Mouse (Mus musculus) E14TG2a.4 (cell line): ENCODE results near the gene Hemgn.

ENCODE experiments used
- H3K27me3 ChIP-seq: 2 replicates; pipeline ENCODE4 v1.6.1; 2014; ENCODE audit warnings: low read length, control low read depth; ENCODE audit not compliant: insufficient read depth
- H3K36me3 ChIP-seq: 2 replicates; pipeline ENCODE4 v1.6.1; 2014; ENCODE audit warnings: low read length, control low read depth; ENCODE audit not compliant: insufficient read depth
- H3K4me1 ChIP-seq: replicated peaks from 2 replicates; pipeline ENCODE4 v1.6.1; 2014; ENCODE audit warnings: low read depth, low read length, control low read depth
- H3K4me3 ChIP-seq: replicated peaks from 2 replicates; pipeline ENCODE4 v1.5.1; 2014; ENCODE audit warnings: mild to moderate bottlenecking, low read length
- H3K9me3 ChIP-seq: 2 replicates; pipeline ENCODE4 v1.6.1; 2014; ENCODE audit warnings: low read length, control low read depth
- CTCF ChIP-seq: conservative IDR thresholded peaks from 2 replicates; pipeline ENCODE4 v1.5.1; 2014; ENCODE audit warnings: low read length
- NANOG ChIP-seq: IDR thresholded peaks from 2 replicates; pipeline ENCODE4 v1.6.1; 2014; ENCODE audit warnings: borderline replicate concordance, low read length, mixed read lengths
- POU5F1 ChIP-seq: IDR thresholded peaks from 2 replicates; pipeline ENCODE4 v1.6.1; 2014; ENCODE audit warnings: low read length, borderline replicate concordance

The Hemgn gene

DNA sequence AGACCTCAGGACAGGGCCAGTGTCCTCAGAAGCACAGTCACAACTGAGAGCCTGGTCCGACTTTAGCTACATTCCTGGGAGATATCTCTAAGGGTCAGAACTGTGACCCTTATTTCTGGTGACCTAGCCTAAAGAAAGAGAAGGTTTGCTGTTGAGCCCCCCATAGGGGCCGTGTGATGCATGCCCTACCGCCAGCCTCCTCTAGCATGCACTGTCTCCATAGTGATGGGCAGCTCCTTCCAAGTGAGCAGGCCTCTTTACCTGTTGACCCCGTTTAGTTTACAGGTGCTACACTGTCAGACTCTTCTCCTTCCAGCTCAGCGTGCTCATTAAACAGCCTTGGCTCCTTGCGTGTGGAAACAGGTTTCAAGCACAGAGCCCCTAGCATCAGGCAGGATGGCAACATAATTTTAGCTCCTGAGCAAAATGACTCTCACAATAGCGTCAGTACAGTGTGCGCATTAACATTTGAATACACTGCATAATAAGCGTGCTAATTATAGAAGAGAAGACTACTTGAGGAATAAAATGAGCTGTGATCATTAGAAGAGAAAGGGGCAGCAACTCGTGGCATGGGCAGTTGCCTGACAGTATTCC lies 15.7 kb upstream of the Hemgn start:
- Histone ChIP-seq H3K9me3 (no peaks in the 10 kb centered on the region), H3K36me3 (no peaks in the 10 kb centered on the region), H3K4me3 (no peak overlapping the region), H3K27me3 (peaks cover 14% of the 10 kb centered on the region), H3K4me1 (0 out of 2 replicates have a peak, but pooled peaks cover 4% of the 10 kb centered on the region)
- TF ChIP-seq NANOG (no peak), CTCF (no peak), POU5F1 (no peak)

DNA sequence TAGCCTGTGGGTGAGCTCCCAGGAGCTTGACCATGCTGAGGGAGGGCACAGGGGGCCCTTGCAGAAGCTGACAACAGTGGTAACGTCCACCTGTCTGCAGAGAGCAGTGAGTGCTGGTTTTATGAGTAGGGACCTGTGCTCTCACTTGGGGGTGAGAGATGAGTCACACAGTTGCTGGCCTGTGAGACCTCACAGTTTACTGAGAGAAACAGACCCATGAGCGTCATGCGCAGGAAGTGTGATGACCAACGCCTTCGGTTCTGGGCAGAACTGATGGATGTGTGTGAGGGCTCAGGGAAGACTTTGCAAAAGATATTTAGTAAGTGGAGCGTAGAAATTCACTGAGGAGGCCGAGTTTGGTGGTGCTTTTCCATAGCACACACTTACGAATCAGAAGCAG lies 9.3 kb upstream of the Hemgn start:
- Histone ChIP-seq H3K27me3 (peaks cover 13% of the 10 kb centered on the region; the same call in 1 of the 2 replicates), H3K4me3 (no peak overlapping the region), H3K36me3 (no peaks in the 10 kb centered on the region), H3K9me3 (no peaks in the 10 kb centered on the region), H3K4me1 (peaks cover 12% of the 10 kb centered on the region)
- TF ChIP-seq CTCF (no peak), POU5F1 (no peak), NANOG (no peak)

DNA sequence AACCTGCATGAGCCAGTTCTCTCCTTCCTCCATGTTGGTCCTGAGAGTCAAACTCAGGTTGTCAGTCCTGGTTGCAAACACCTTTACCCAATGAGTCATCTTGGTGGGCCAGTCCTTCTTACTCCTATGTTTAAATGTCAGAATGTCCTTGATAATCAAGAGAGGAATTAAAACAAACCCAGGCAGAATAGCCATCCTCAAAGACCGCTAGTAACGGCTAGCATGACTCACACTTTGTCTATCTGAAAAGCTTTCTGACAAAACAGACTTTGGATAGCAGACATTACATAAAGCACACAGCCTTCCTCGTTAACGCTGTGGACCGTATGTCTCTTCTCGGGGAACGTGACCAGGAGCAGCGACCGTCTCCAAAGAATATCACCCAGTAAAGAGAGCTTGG lies 5.5 kb upstream of the Hemgn start:
- H3K4me1 ChIP-seq: peaks cover 19% of the 10 kb centered on the region
- peaks cover 11% of the 10 kb centered on the region; the same call in 1 of the 2 replicates for H3K27me3 ChIP-seq
- no peak overlapping the region for H3K4me3 ChIP-seq
- H3K9me3 ChIP-seq: no peaks in the 10 kb centered on the region
- no peaks in the 10 kb centered on the region for H3K36me3 ChIP-seq
- TF ChIP-seq NANOG (no peak), CTCF (no peak), POU5F1 (no peak)

DNA sequence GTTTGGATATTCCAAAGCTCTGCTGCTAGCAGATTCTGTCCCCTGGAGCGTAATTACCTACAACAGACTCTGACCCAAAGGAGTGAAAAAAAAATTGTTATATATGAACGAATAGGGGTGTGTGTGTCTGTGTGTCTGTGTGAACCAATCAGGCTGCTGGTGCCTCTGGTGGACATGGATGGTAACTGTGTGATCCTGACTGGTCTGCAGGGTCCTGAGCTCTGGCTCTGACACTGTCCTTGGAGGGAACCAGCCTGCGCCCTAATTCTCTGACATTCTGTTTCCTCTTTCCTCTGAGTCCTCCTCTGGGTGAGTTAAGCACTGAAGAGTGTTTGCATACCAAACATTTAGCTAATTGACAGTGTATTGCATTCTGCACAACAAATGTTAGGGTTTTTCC lies 4.2 kb upstream of the Hemgn start:
- TF ChIP-seq POU5F1 (no peak), CTCF (0 out of 2 replicates have a peak, but pooled peaks have one; percentile 9)
- peaks cover 19% of the 10 kb centered on the region for H3K4me1 ChIP-seq
- peaks cover 12% of the 10 kb centered on the region; the same call in 1 of the 2 replicates for H3K27me3 ChIP-seq
- H3K4me3 ChIP-seq: no peak overlapping the region
- H3K36me3 ChIP-seq: no peaks in the 10 kb centered on the region
- H3K9me3 ChIP-seq: no peaks in the 10 kb centered on the region

DNA sequence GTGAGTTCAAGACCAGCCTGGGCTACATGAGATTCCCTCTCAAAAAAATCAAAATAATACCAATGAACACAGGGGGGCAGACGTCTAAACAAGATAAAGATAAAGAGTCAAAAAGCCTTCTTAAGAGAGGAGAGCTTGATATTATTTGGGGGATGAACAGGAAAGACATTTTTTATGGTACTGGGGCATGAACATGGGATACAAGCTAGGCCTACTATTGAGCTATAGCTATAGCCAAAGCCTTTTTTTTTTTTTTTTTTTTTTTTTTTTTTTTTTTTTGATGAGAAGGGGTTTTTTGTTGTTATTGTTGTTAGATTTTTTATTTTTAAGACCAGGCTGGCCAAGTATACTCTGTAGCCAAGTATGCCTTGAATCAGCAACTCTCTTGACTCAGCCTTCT lies 1.2 kb downstream of the Hemgn start:
- H3K36me3 ChIP-seq: no peaks in the 10 kb centered on the region
- H3K4me1 ChIP-seq: peaks cover 2% of the 10 kb centered on the region; the same call in 1 of the 2 replicates
- TF ChIP-seq CTCF: no peak
- no peak for TF ChIP-seq NANOG
- no peak for TF ChIP-seq POU5F1
- no peak overlapping the region for H3K4me3 ChIP-seq
- peaks cover 8% of the 10 kb centered on the region; the same call in 1 of the 2 replicates for H3K9me3 ChIP-seq
- H3K27me3 ChIP-seq: peaks cover 14% of the 10 kb centered on the region

DNA sequence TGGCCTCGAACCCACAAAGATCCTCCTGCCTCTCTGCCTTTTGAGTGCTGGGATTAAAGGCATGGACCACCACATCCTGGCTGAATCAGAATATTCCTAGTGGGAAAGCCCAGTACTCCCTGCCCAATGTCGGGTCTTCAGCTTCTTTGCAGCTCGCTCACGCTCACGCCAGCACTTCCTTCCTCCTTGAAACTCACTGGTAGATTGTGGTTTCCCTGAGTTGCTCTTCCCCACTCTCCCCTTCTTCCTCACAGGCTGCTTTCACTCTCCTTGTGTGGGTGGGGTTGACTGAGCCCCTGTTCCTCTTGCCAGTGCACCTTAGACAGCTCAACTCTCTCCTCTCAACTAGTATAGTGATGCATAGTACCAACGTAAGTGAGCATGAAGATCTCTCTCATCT lies 1.8 kb downstream of the Hemgn start:
- H3K36me3 ChIP-seq: no peaks in the 10 kb centered on the region
- peaks cover 14% of the 10 kb centered on the region for H3K27me3 ChIP-seq
- H3K9me3 ChIP-seq: peaks cover 8% of the 10 kb centered on the region; the same call in 1 of the 2 replicates
- no peak overlapping the region for H3K4me3 ChIP-seq
- TF ChIP-seq CTCF (no peak), POU5F1 (no peak), NANOG (no peak)
- H3K4me1 ChIP-seq: no peaks in the 10 kb centered on the region

DNA sequence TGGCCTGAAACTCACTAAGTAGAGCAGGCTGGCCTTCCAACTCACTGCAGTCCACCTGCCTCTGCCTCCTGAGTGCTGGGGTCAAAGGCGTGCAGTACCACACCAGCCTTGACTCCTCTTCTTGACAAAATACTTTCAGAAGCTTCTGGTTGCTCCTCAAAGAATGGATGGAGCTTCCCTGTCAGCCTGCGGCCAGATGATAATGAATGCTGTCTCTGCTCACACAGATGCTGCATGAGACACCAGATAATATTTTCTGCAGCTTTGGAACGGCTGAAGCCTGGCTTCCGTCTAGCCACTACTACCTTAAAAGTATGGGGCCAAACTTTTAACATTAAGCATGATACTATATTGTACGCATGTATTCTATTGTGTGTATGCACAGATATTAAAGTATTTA lies 2.6 kb downstream of the Hemgn start:
- Histone ChIP-seq H3K9me3 (peaks cover 8% of the 10 kb centered on the region; the same call in 1 of the 2 replicates), H3K36me3 (no peaks in the 10 kb centered on the region), H3K4me1 (no peaks in the 10 kb centered on the region), H3K27me3 (peaks cover 14% of the 10 kb centered on the region), H3K4me3 (no peak overlapping the region)
- TF ChIP-seq NANOG (no peak), CTCF (no peak), POU5F1 (no peak)

DNA sequence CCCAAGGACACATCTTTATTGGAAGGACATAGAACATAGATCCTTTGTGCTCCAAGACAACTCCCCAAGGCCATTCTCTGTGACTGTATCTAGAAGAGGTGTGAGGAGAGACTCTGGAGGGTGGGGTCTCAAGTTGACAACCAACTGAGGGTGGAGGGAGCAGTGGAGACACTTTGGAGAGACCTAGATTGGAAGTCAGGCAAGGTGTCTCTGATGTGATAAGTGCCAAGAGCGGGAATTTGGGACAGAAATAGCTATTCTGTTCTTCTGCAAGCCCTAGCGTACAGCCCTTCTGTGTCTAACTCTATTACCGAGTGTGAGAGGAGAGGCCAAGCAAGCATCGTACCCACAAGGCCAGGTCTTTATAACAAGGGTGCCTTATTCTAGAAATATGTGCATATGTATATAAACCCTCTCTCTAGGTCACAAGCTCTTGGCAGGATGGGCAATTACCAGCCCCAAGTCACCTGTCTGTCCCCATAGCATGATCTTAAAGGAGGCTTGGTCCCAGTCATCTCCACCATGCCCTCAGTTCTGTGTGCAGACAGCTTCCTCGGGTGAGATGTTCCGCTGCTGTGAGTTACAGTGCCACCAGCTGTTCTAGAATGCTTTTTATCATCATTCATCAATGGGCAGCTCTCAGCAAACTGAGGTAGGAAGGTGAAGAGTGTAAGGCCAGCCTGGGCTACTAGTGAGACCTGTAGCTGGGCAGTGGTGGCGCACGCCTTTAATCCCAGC lies 6.2 kb downstream of the Hemgn start:
- Histone ChIP-seq H3K27me3 (peaks cover 6% of the 10 kb centered on the region), H3K4me3 (no peak overlapping the region), H3K36me3 (no peaks in the 10 kb centered on the region), H3K4me1 (no peaks in the 10 kb centered on the region), H3K9me3 (peaks cover 8% of the 10 kb centered on the region; the same call in 1 of the 2 replicates)
- TF ChIP-seq CTCF (no peak), POU5F1 (no peak), NANOG (no peak)
